Mouse (Mus musculus): ENCODE measurements at regions not wholly inside any gene's neighbourhood (a gene's known extent, or its start where the extent isn't known, plus 50 kb on each side); places are given as distances from the start of the nearest gene placed in this dataset.

DNA sequence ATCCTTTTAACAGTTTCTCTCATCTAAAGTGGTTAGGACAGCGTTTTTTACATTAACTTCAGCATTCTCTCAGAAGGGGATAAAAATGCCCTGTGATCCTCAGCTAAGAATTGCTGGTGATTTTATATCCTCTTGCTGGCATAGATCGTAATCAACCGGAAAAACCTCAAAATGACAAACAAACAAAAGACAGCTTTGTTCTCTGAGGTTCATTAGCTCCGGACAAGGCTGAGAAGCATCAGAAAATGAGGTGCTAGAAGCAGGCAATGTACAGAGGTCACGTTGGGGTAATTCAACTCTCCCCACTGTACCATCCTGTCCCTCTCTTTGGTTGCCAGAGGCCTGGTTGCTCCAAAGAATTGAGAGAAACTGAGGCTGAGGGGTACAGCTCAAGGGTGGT is 120.0 kb upstream of the Astn2 start:
- H3K27me3 ChIP-seq: no peaks in the 10 kb centered on the region
- H3K4me1 ChIP-seq: peaks cover 6% of the 10 kb centered on the region; the same call in 1 of the 2 replicates
- no peak overlapping the region for H3K4me3 ChIP-seq
- no peak overlapping the region for H3K4me2 ChIP-seq (replicated peaks)
- WGBS: 68% methylated on average over 5 of the region's 5 CpGs
- H3K36me3 ChIP-seq: no peaks in the 10 kb centered on the region
- no peak overlapping the region for H3K9ac ChIP-seq (replicated peaks)
- H3K9me3 ChIP-seq: no peaks in the 10 kb centered on the region
- ATAC-seq (ENCODE audit: low FRiP score, low read depth): no peak
- H3K27ac ChIP-seq (replicated peaks): no peak overlapping the region

DNA sequence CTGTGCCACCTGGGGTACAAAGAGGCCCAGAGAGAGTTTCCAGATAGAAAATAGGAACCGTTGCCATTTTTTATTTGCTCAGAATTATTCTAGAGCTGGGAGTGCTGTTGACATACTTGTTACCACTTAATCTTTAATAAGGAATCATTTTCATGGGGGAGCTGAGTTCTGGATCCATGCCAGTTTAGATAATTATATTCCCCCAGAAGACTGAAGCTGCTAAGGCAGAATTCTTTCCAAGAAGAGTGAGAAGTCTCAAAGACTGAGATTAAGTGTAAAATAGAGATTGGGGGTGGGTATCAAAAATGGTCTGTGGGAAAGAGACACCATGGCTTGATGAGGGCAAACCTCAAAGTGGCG is 119.5 kb upstream of the Astn2 start:
- H3K27me3 ChIP-seq: no peaks in the 10 kb centered on the region
- WGBS: 77% methylated on average over 2 of the region's 2 CpGs
- H3K27ac ChIP-seq (replicated peaks): no peak overlapping the region
- peaks cover 6% of the 10 kb centered on the region; the same call in 1 of the 2 replicates for H3K4me1 ChIP-seq
- no peak overlapping the region for H3K9ac ChIP-seq (replicated peaks)
- no peak overlapping the region for H3K4me3 ChIP-seq
- no peaks in the 10 kb centered on the region for H3K9me3 ChIP-seq
- H3K4me2 ChIP-seq (replicated peaks): no peak overlapping the region
- no peaks in the 10 kb centered on the region for H3K36me3 ChIP-seq
- no peak for ATAC-seq (ENCODE audit: low FRiP score, low read depth)

DNA sequence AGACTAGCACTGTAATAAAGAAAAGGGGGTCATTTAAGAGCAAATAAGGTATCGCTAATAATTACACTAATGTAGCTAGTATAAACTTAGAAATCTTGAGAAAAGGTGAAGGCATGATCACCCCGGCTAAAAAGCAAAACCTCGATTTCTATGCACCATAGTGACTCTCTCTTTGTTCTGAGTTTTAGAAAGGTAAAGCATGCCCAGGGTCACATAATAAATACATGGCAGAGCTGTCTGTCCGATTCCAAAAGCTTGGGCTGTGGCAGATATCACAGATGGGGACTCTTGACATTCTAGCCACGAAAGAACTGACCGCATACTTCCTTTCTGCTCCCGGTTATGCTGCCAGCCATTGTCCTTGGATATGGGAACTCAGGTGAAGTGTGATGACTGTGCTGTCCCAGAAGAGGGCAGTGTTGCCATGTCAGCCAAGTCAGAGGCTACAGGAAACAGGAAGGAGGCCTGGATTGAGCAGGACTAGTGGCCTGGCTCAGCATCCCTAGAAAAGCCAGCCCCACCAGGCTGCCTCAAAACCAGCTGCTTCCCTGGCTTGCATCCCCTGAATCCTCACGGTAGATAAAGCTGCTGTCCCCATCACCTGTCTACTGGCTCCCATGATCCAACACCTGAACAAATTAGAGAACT is 119.0 kb upstream of the Astn2 start:
- WGBS: 48% methylated on average over 8 of the region's 8 CpGs

DNA sequence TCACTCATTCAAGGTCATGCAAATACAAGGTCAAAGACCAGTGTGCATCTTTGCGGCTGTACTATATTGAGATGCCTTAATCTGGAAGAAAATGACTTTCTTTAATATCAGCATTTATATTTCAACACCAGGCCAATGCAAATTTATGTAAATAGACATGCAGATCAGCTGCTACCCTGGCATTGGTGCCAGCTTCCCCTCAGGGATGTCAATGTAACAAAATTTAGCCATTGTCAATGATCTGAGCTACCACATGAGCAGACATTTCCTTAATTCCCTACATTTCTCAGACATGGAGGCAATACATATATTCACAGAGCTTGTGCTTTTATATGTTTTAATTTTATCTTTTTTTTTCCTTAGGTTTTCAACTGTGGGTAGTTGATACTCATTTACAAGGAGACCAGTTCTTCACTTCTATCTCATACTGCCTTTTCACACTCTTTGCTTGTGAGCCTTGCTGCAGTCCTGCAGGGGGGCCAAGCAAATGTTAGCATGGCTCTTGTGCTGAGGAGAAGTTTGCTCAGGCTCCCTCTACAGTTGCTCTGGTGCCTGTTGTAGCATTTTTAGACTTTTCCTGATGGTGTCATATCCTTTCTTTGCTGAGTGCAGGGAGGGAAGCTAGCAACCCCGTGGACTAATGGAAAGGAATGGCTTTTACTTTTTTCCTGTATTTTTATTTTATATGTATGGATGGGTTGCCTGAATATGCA is 117.8 kb upstream of the Astn2 start:
- no peaks in the 10 kb centered on the region for H3K27me3 ChIP-seq
- no peak overlapping the region for H3K9ac ChIP-seq (replicated peaks)
- H3K27ac ChIP-seq (replicated peaks): no peak overlapping the region
- no peak for ATAC-seq (ENCODE audit: low FRiP score, low read depth)
- 85% methylated on average over 2 of the region's 2 CpGs for WGBS
- no peak overlapping the region for H3K4me2 ChIP-seq (replicated peaks)
- no peaks in the 10 kb centered on the region for H3K9me3 ChIP-seq
- peaks cover 6% of the 10 kb centered on the region; the same call in 1 of the 2 replicates for H3K4me1 ChIP-seq
- H3K4me3 ChIP-seq: no peak overlapping the region
- H3K36me3 ChIP-seq: no peaks in the 10 kb centered on the region

More for the DNA sequence above, 119.0 kb upstream of the Astn2 start:
- no peaks in the 10 kb centered on the region for H3K27me3 ChIP-seq
- H3K4me2 ChIP-seq (replicated peaks): no peak overlapping the region
- no peaks in the 10 kb centered on the region for H3K9me3 ChIP-seq
- no peak overlapping the region for H3K9ac ChIP-seq (replicated peaks)
- ATAC-seq (ENCODE audit: low FRiP score, low read depth): peak; percentile 79
- peaks cover 6% of the 10 kb centered on the region; the same call in 1 of the 2 replicates for H3K4me1 ChIP-seq
- H3K36me3 ChIP-seq: no peaks in the 10 kb centered on the region
- no peak overlapping the region for H3K4me3 ChIP-seq
- no peak overlapping the region for H3K27ac ChIP-seq (replicated peaks)

DNA sequence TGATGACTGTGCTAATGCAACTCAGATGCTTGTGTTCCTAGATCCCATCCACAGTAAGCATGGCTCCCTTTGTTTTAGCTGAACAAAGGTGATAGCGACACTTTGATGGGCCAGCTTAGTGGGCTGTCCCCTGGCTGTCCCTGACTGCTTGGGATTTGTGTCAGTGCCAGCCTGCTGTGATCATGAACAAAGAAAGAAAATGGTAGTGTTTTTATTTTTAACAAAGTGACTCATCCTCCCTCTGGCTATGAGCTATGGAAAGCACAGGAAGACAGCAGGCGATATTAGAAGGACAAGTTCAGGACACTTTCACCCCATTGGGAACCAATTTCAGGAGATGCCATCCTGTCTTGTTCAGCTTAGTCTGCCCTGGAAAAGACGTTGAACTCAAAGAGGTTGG is 116.4 kb upstream of the Astn2 start:
- H3K9me3 ChIP-seq: no peaks in the 10 kb centered on the region
- no peaks in the 10 kb centered on the region for H3K36me3 ChIP-seq
- H3K4me2 ChIP-seq (replicated peaks): no peak overlapping the region
- peaks cover 6% of the 10 kb centered on the region; the same call in 1 of the 2 replicates for H3K4me1 ChIP-seq
- H3K4me3 ChIP-seq: no peak overlapping the region
- 68% methylated on average over 3 of the region's 3 CpGs for WGBS
- no peak for ATAC-seq (ENCODE audit: low FRiP score, low read depth)
- H3K27ac ChIP-seq (replicated peaks): no peak overlapping the region
- H3K9ac ChIP-seq (replicated peaks): no peak overlapping the region
- H3K27me3 ChIP-seq: no peaks in the 10 kb centered on the region

DNA sequence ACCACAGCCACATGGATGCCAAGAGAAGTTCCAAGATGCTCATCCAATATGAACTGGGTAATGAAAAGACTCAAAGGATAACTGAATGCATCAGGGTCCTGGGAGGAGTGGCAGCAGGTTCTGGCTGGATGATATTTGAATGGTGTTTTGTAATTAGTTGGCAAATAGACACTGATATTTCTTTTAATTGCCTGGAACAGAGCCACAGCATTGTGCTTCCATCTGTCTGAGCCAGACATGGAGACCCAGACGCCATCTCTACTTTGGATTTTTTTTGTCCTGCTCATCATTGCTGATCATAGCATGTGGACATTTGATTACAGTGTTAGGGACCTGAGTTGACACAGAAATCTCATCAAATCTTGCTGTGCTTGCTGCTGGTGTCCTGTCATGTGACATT is 111.4 kb upstream of the Astn2 start:
- WGBS: 85% methylated on average over 1 of the region's 1 CpGs
- no peak for ATAC-seq (ENCODE audit: low FRiP score, low read depth)
- Histone ChIP-seq H3K4me3 (no peak overlapping the region), H3K27me3 (no peaks in the 10 kb centered on the region), H3K4me1 (no peaks in the 10 kb centered on the region), H3K4me2 (replicated peaks) (no peak overlapping the region), H3K9ac (replicated peaks) (no peak overlapping the region), H3K9me3 (no peaks in the 10 kb centered on the region), H3K36me3 (no peaks in the 10 kb centered on the region), H3K27ac (replicated peaks) (no peak overlapping the region)

DNA sequence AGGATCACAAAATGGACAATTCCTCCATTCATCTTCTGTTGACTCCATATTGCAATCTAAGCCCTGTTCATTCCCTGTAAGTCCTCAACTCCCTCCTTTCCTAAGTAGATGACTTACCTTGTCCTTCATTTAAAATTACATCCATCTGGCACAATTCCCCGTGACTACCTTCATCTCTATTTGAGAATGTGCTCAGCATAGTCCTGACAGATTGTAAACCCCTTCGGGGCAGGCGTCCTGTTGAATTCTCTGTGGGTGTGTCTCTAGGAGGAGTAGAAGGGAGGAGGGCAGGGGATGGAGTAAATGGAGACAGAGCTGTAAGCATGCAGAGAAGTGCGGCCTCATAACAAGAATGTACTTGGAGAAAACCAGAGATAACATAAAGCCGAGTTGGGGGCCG is 79.1 kb upstream of the Astn2 start:
- no peaks in the 10 kb centered on the region for H3K27me3 ChIP-seq
- ATAC-seq (ENCODE audit: low FRiP score, low read depth): no peak
- H3K4me2 ChIP-seq (replicated peaks): no peak overlapping the region
- H3K27ac ChIP-seq (replicated peaks): no peak overlapping the region
- H3K9ac ChIP-seq (replicated peaks): no peak overlapping the region
- H3K4me1 ChIP-seq: 0 out of 2 replicates have a peak, but pooled peaks cover 3% of the 10 kb centered on the region
- H3K36me3 ChIP-seq: no peaks in the 10 kb centered on the region
- H3K9me3 ChIP-seq: no peaks in the 10 kb centered on the region
- H3K4me3 ChIP-seq: no peak overlapping the region
- WGBS: 85% methylated on average over 6 of the region's 6 CpGs

DNA sequence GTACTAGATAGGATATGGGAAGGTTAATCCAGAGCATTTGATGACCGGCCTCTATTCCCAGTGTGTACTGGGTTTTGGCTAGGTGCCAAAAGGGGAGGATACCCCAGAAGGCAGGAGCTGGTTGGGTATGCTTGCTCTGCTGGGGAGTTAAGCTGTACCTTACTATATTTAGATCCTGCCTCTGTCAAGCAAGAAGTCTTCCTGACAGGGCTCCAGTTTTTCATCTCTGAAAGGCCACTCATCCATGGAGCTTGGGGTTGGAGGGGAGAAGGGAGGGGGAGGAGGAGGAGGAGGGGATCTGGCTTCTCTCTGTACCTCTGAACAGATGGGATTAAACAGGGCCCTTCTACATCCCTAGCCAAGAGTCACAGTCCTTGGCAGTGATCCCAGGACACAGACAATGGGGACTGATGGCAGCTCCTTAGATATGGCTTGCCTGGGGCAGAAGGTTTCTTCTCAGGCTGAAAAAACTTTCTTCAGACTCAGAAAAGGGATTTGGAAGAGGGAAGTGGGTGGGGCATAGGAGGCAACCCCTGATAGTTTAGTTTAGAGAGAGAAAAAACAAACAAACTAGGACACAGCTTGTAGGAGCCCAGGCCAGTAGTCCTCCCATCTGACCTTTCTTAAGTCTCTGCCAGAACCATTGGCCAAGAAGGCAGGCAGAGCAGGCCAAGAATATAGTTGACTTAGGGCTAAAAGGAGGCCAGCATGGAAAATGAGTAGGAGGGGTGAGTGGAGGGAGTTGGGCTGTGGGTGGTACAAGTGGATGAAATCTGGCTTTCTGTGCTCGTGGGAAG is 78.3 kb upstream of the Astn2 start:
- Histone ChIP-seq H3K36me3 (no peaks in the 10 kb centered on the region), H3K4me3 (no peak overlapping the region), H3K9ac (replicated peaks) (no peak overlapping the region), H3K27me3 (no peaks in the 10 kb centered on the region), H3K9me3 (no peaks in the 10 kb centered on the region), H3K4me1 (0 out of 2 replicates have a peak, but pooled peaks cover 3% of the 10 kb centered on the region), H3K27ac (replicated peaks) (peak overlapping the region; percentile 26; the same call in 1 of the 2 replicates), H3K4me2 (replicated peaks) (no peak overlapping the region)
- ATAC-seq (ENCODE audit: low FRiP score, low read depth): peak; percentile 86
- 51% methylated on average over 2 of the region's 2 CpGs for WGBS

DNA sequence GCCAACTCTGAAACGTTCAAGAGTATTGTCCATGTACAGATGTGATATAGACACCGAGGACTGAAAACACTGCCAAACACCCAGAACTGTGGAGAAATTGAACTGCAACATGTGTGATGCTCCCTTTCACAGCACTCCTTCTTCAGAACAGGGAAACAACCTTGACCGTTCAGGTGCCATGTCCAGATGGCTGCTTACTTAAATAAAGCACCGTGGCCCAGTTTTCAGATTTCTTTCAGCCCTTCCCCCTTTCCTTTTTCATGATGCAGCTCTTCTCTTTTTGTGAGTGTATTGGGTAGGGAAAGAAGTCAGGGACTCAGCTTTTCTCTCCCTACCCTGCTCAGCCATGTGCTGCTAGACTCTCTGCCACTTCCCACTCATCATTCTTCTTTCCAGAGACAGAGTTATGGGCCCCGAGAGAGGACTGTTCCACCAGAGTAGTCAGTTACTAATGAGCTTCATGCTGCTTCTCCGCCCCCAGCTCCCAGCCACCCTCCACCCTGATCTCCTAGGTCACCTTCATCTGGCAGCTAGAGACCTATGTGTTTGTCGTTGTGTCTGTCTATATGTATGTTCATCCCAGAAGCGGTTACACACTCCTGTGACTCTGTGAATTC is 74.3 kb upstream of the Astn2 start:
- Histone ChIP-seq H3K27ac (replicated peaks) (no peak overlapping the region), H3K4me2 (replicated peaks) (no peak overlapping the region), H3K27me3 (no peaks in the 10 kb centered on the region), H3K9me3 (no peaks in the 10 kb centered on the region), H3K36me3 (no peaks in the 10 kb centered on the region), H3K9ac (replicated peaks) (no peak overlapping the region), H3K4me1 (0 out of 2 replicates have a peak, but pooled peaks cover 3% of the 10 kb centered on the region), H3K4me3 (no peak overlapping the region)
- WGBS: 84% methylated on average over 8 of the region's 8 CpGs
- no peak for ATAC-seq (ENCODE audit: low FRiP score, low read depth)

Data from midbrain, embryonic 12.5 days (tissue).